Mouse (Mus musculus): ENCODE data around the gene Gpr55.

Gpr55 gene

DNA sequence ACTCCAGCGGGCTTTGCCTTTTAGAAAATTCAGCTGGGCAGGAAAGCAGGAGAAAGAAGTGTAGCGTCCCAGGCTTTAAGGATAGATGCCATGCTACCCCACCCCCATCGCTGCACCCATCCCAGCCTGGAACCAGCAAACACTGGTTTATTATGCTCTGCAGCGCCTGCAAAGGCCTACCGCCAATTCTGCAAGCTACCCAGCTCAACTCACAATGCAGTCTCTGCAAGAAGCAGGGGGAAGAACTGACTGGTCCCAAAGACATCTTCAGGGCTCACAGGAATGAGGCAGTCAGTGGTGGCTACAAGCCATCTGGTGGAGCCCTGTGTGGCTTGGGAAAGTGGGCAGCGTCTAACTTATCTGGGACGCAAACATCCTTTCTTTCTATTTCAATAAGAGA, 39.1 kb downstream of the Gpr55 start:
- no peak for TF ChIP-seq CTCF (conservative IDR thresholded peaks at IDR 0.05; ENCODE audit: low read length)
- TF ChIP-seq NANOG (IDR thresholded peaks at IDR 0.05; ENCODE audit: borderline replicate concordance, low read length): no peak
- Histone ChIP-seq H3K4me1 (replicated peaks; ENCODE audit: low read depth, low read length) (peaks cover 16% of the 10 kb centered on the region), H3K4me3 (replicated peaks; ENCODE audit: low read length) (no peak overlapping the region), H3K9me3 (ENCODE audit: low read length) (peaks cover 6% of the 10 kb centered on the region), H3K27me3 (ENCODE audit: insufficient read depth, low read length) (peaks cover 7% of the 10 kb centered on the region; the same call in 1 of the 2 replicates), H3K36me3 (ENCODE audit: insufficient read depth, low read length) (no peaks in the 10 kb centered on the region)

DNA sequence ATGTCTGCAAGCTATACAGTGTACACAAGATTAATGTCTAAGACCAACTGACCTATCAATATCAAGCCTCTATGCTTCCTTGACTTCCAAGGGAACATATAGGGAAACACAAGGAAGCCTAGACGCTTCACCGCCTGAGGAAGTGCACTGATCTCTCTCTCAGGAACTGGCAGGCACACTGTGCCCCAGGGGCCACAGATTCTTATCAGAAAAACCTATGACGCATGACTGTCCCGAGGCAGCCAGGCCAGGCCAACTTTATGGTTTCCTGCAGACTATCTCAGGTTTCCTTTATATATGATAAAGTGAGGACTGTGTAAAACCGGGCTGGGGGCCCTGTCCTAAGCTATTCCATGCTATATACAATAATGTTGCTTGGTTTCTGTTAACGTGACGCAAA, 41.2 kb downstream of the Gpr55 start:
- Histone ChIP-seq H3K36me3 (ENCODE audit: insufficient read depth, low read length) (no peaks in the 10 kb centered on the region), H3K27me3 (ENCODE audit: insufficient read depth, low read length) (peaks cover 3% of the 10 kb centered on the region; the same call in 1 of the 2 replicates), H3K4me3 (replicated peaks; ENCODE audit: low read length) (no peak overlapping the region), H3K9me3 (ENCODE audit: low read length) (peaks cover 6% of the 10 kb centered on the region), H3K4me1 (replicated peaks; ENCODE audit: low read depth, low read length) (peaks cover 17% of the 10 kb centered on the region)
- TF ChIP-seq POU5F1 (IDR thresholded peaks at IDR 0.05; ENCODE audit: borderline replicate concordance, low read length) (no peak), CTCF (conservative IDR thresholded peaks at IDR 0.05; ENCODE audit: low read length) (no peak), NANOG (IDR thresholded peaks at IDR 0.05; ENCODE audit: borderline replicate concordance, low read length) (no peak)

DNA sequence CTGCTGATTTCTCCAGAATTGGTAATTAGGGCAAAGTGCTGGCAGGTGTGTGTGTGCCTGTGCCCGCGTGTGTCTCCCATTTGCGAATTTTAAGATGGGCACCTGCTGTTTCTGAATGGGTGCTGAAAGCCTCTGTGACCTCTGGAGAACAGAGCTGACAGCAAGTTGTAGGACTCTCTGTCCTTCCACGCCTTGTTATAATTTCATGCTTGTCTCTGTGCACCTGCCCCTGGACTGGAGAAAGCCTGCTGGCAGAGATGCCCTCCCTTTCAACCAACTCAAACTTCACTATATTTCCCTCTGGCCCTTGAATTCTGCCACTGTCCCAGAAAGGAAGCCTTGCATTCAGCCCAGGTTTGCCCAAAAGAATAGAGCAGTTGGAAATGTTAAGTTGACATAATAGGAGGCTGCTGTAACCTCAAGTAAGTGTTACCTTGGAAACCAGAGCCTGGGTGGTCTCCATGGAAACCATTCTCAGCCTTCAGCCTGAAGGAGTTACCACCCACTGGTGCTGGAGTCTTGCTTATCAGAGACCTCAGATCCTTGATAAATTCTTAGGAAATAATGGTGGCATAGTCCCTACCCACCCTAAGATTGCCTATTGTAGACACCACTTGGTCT, 43.9 kb downstream of the Gpr55 start:
- Histone ChIP-seq H3K36me3 (ENCODE audit: insufficient read depth, low read length) (no peaks in the 10 kb centered on the region), H3K4me1 (replicated peaks; ENCODE audit: low read depth, low read length) (peaks cover 17% of the 10 kb centered on the region), H3K9me3 (ENCODE audit: low read length) (peaks cover 6% of the 10 kb centered on the region), H3K4me3 (replicated peaks; ENCODE audit: low read length) (no peak overlapping the region), H3K27me3 (ENCODE audit: insufficient read depth, low read length) (no peaks in the 10 kb centered on the region)
- TF ChIP-seq CTCF (conservative IDR thresholded peaks at IDR 0.05; ENCODE audit: low read length): no peak
- TF ChIP-seq POU5F1 (IDR thresholded peaks at IDR 0.05; ENCODE audit: borderline replicate concordance, low read length): no peak
- no peak for TF ChIP-seq NANOG (IDR thresholded peaks at IDR 0.05; ENCODE audit: borderline replicate concordance, low read length)

DNA sequence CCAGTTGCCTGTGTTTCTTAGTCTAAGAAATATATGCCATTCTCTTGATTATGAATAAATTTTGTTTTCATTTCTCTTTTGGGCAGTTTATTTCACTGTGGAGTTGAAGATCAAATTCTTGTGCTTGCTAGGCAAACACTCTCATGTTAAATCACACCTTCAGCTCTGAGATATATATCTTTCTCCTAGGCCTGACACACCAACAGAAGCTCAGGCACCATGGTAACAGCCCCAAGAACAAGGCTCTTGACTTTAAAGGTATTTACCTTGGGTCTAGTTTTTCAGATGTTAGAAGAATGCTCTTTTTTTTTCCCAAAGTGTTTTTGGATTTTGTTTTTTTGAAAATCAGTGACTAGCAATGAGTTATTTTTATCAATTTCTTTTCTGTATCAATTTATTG, 44.9 kb downstream of the Gpr55 start:
- Histone ChIP-seq H3K9me3 (ENCODE audit: low read length) (peaks cover 6% of the 10 kb centered on the region), H3K36me3 (ENCODE audit: insufficient read depth, low read length) (no peaks in the 10 kb centered on the region), H3K27me3 (ENCODE audit: insufficient read depth, low read length) (no peaks in the 10 kb centered on the region), H3K4me1 (replicated peaks; ENCODE audit: low read depth, low read length) (peaks cover 13% of the 10 kb centered on the region), H3K4me3 (replicated peaks; ENCODE audit: low read length) (no peak overlapping the region)
- TF ChIP-seq NANOG (IDR thresholded peaks at IDR 0.05; ENCODE audit: borderline replicate concordance, low read length) (no peak), POU5F1 (IDR thresholded peaks at IDR 0.05; ENCODE audit: borderline replicate concordance, low read length) (no peak), CTCF (conservative IDR thresholded peaks at IDR 0.05; ENCODE audit: low read length) (no peak)

DNA sequence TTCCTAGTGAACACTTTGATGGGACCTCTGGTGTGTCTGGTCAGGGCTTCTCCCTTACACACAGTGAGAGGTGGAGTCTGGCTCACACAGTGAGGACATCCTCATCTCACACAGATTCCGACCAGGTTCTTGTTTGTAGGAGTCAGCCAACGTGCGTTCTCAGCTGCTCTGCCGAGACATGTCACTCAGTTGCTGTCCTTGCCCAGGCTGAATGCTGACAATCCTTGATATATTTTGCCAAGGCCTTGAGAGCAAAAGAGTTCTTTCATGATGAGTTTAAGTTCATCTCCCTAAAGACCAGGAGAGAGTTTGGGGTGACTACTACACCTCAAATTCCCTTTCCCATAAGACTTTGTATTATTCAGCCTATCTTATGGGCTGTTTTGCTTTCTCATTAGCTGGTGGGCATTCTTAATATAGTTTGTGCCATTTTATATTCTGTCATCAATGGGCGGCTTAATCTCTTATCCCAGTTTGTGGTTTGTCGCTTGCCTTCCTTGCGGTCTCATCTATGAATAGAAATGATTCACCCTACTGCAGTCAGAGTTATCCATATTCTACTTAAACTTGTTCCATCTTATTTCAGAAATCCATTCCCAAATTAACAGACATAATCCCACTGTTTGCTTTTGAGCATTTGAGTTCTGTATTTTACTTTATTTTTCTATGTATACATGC, 47.6 kb downstream of the Gpr55 start:
- TF ChIP-seq NANOG (IDR thresholded peaks at IDR 0.05; ENCODE audit: borderline replicate concordance, low read length) (no peak), CTCF (conservative IDR thresholded peaks at IDR 0.05; ENCODE audit: low read length) (no peak), POU5F1 (IDR thresholded peaks at IDR 0.05; ENCODE audit: borderline replicate concordance, low read length) (no peak)
- H3K9me3 ChIP-seq (ENCODE audit: low read length): no peaks in the 10 kb centered on the region
- no peaks in the 10 kb centered on the region for H3K27me3 ChIP-seq (ENCODE audit: insufficient read depth, low read length)
- peaks cover 25% of the 10 kb centered on the region for H3K4me1 ChIP-seq (replicated peaks; ENCODE audit: low read depth, low read length)
- no peaks in the 10 kb centered on the region for H3K36me3 ChIP-seq (ENCODE audit: insufficient read depth, low read length)
- no peak overlapping the region for H3K4me3 ChIP-seq (replicated peaks; ENCODE audit: low read length)

DNA sequence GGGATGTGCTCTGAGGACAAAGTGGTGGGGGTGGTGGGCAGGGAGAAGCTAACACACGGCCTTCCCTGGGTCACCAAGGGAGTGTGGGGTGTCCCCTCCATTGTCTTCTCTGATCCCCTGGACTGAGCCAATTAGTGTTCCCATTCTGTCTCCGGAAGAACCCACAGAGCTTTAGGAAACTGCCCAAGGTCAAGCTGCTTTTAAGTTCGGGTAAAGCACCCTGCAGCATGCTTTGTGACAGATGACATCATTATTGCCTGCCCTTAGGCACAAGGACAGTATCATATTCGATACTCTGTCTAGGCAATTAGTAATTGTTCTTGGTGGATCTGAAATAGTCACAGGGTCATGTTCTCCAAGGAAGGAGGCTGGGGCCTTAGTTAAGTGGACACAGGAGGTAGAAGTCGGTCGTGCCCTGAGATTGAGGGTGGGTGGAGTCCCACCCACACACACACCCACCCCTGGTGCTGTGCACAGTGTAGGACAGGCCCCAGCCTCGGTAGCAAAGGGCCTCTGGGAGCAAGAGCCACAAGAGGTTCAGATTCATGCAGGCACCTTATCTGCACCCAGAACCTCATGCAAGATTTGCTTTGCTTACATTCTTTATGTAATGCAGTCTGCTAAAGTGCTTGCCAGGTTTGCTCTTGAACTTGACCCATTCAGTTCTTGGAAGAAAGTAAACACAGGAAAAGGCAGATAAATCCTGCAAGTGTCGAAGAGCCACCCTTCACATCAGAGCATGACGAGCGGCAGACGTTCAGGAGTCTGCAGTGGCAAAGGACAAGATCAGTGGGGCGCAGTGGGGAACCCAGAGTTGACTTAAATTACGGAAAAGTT, 51.8 kb downstream of the Gpr55 start:
- H3K4me1 ChIP-seq (replicated peaks; ENCODE audit: low read depth, low read length): peaks cover 31% of the 10 kb centered on the region
- no peak overlapping the region for H3K4me3 ChIP-seq (replicated peaks; ENCODE audit: low read length)
- TF ChIP-seq CTCF (conservative IDR thresholded peaks at IDR 0.05; ENCODE audit: low read length): no peak
- TF ChIP-seq POU5F1 (IDR thresholded peaks at IDR 0.05; ENCODE audit: borderline replicate concordance, low read length): no peak
- TF ChIP-seq NANOG (IDR thresholded peaks at IDR 0.05; ENCODE audit: borderline replicate concordance, low read length): no peak
- no peaks in the 10 kb centered on the region for H3K27me3 ChIP-seq (ENCODE audit: insufficient read depth, low read length)
- peaks cover 37% of the 10 kb centered on the region for H3K36me3 ChIP-seq (ENCODE audit: insufficient read depth, low read length)
- H3K9me3 ChIP-seq (ENCODE audit: low read length): no peaks in the 10 kb centered on the region

DNA sequence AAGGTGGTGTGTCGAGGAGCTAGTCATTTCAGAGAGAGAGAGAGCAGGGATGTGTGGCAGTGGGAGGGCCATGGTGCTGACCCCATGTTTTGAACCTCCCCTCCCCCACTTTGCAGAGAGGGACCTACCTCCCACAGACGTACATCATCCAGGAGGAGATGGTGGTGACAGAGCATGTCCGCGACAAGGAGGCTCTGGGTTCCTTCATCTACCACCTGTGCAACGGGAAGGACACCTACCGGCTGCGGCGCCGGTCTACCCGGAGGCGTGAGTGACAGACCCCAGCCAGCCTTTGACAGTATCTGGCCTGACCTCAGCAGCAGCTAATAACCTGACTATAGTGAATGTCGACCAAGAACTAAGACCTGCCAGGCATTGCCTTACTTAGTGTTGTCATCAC, 53.9 kb downstream of the Gpr55 start:
- no peak for TF ChIP-seq POU5F1 (IDR thresholded peaks at IDR 0.05; ENCODE audit: borderline replicate concordance, low read length)
- no peak for TF ChIP-seq NANOG (IDR thresholded peaks at IDR 0.05; ENCODE audit: borderline replicate concordance, low read length)
- TF ChIP-seq CTCF (conservative IDR thresholded peaks at IDR 0.05; ENCODE audit: low read length): no peak
- H3K4me3 ChIP-seq (replicated peaks; ENCODE audit: low read length): no peak overlapping the region
- peaks cover 40% of the 10 kb centered on the region for H3K4me1 ChIP-seq (replicated peaks; ENCODE audit: low read depth, low read length)
- H3K9me3 ChIP-seq (ENCODE audit: low read length): no peaks in the 10 kb centered on the region
- peaks cover 52% of the 10 kb centered on the region for H3K36me3 ChIP-seq (ENCODE audit: insufficient read depth, low read length)
- H3K27me3 ChIP-seq (ENCODE audit: insufficient read depth, low read length): no peaks in the 10 kb centered on the region

DNA sequence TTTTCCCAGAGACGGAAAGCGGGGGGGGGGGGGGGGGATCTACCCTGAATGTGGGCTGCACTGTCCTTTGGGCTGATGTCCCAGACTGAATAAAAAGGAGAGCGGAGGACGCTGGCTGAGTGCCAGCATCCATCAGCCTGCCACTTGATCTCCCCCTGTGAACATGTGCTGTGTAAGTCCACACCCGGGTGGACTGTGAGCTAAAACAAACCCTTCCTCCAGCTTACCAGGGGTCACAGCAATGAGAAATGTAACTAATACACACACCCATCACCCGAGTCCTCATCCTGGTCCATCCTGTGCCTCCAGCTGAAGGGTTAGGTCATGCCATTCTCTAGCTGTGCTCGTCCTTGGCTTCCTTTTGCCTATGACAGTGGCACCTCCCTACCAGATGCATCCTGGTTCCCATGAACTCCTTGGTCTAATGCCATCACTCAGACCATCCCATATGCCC, 58.7 kb downstream of the Gpr55 start:
- H3K4me1 ChIP-seq (replicated peaks; ENCODE audit: low read depth, low read length): peaks cover 51% of the 10 kb centered on the region
- TF ChIP-seq NANOG (IDR thresholded peaks at IDR 0.05; ENCODE audit: borderline replicate concordance, low read length) (no peak), POU5F1 (IDR thresholded peaks at IDR 0.05; ENCODE audit: borderline replicate concordance, low read length) (no peak), CTCF (conservative IDR thresholded peaks at IDR 0.05; ENCODE audit: low read length) (no peak)
- no peaks in the 10 kb centered on the region for H3K27me3 ChIP-seq (ENCODE audit: insufficient read depth, low read length)

More for the DNA sequence above, 58.7 kb downstream of the Gpr55 start:
- H3K36me3 ChIP-seq (ENCODE audit: insufficient read depth, low read length): peaks cover 46% of the 10 kb centered on the region
- H3K9me3 ChIP-seq (ENCODE audit: low read length): no peaks in the 10 kb centered on the region
- H3K4me3 ChIP-seq (replicated peaks; ENCODE audit: low read length): no peak overlapping the region

All from E14TG2a.4 (cell line).